Mouse (Mus musculus): ENCODE measurements around the gene Tpo. TPM values are rescaled to one million over a fixed set of nuclear protein-coding genes. Genes with fewer than 3 reads are reported as not detected.

Tpo gene
- polyA plus RNA-seq, 1 experiment, result not detected

DNA sequence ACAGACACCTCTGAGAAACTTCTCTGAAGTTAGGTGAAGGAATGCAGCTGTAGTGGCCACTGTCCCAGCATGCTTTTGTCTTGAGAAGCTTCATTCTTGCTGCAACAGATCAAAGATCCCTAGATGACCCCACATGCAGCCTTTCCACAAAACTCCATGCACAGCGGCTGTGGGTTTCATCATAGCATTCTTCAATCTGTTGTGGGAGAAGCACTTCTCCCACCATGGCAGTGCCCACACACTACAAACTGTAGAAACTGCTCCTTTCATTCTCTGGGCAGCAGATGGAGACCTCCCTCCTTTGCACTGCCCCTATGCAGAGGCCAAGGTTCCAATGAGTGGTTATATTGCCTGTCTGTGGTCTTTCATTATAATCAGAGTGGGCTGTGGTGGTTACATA, 103.3 kb downstream of the Tpo start:
- TF ChIP-seq CTCF (IDR thresholded peaks at IDR 0.05; ENCODE audit: borderline replicate concordance, insufficient read depth, low read length) (no peak), POLR2A (IDR thresholded peaks at IDR 0.05; ENCODE audit: low read depth, low read length) (no peak)
- Histone ChIP-seq H3K27ac (ENCODE audit: insufficient read depth, low read length) (no peak overlapping the region), H3K4me1 (ENCODE audit: control insufficient read depth, insufficient read depth, low read length) (peaks cover 4% of the 10 kb centered on the region; the same call in 1 of the 2 replicates), H3K4me3 (ENCODE audit: insufficient read depth, low read length) (no peak overlapping the region)

DNA sequence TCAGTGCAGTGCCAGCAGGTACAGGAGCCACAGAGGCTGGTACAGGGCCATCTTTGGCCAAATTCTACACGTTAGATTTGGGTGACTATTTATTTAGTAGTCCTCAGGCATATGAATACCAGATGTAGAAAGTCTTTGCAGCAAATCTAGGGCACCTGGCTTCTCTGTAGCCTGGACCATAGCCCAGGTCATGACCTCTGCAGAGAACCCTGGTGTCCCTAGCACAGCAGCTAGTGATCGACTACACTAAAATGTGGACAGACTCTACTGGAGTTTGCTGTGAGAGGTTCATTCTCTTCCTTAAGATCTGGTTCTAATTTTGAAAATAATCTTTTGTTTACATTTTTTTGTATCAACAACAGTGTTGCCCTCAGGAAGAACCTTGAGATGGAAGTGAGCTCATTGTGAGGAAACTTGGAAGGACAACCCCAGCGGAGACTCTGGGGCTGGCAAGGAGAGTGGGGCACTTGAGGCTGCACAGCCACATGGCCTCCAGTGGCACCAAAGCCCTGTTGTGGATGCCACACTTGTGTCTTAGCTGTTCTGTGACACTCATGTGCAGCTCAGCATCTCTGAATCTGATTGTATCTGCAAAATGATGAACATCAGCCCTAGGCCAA, 104.6 kb downstream of the Tpo start:
- TF ChIP-seq CTCF (IDR thresholded peaks at IDR 0.05; ENCODE audit: borderline replicate concordance, insufficient read depth, low read length), result no peak
- TF ChIP-seq POLR2A (IDR thresholded peaks at IDR 0.05; ENCODE audit: low read depth, low read length), result no peak
- H3K27ac ChIP-seq (ENCODE audit: insufficient read depth, low read length), result no peak overlapping the region

DNA sequence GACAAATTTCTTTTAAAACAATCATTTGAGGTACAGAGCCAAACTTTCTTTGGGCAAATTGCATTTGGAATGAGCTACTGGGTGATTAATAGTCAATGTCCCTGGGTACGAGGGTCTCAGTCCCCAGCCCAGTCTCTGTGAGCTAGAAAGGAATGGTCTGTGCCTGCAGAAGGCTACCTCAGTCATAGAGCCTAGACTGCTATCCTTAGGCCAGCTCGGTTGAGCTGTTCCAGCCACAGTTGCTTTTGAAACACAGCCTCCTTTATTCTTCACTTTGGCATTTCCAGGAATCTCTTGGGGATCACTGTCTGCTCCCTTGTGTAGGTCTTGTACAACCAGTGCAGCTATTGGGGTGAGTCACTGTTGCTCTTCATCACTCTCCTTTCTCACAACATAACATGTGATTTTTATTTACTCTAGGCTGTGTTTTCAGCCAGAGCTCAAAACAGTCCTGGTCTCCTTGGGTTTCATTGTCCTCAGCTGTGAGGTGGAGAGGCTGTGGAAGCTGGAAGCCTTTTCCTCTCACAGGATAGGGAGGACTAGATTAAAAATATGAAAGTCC, 108.1 kb downstream of the Tpo start:
- TF ChIP-seq POLR2A (IDR thresholded peaks at IDR 0.05; ENCODE audit: low read depth, low read length), result no peak
- TF ChIP-seq CTCF (IDR thresholded peaks at IDR 0.05; ENCODE audit: borderline replicate concordance, insufficient read depth, low read length), result no peak
- Histone ChIP-seq H3K4me3 (ENCODE audit: insufficient read depth, low read length) (no peak overlapping the region), H3K4me1 (ENCODE audit: control insufficient read depth, insufficient read depth, low read length) (peaks cover 14% of the 10 kb centered on the region), H3K27ac (ENCODE audit: insufficient read depth, low read length) (no peak overlapping the region)

More for the DNA sequence above, 104.6 kb downstream of the Tpo start:
- peaks cover 8% of the 10 kb centered on the region for H3K4me1 ChIP-seq (ENCODE audit: control insufficient read depth, insufficient read depth, low read length)
- H3K4me3 ChIP-seq (ENCODE audit: insufficient read depth, low read length), result no peak overlapping the region

DNA sequence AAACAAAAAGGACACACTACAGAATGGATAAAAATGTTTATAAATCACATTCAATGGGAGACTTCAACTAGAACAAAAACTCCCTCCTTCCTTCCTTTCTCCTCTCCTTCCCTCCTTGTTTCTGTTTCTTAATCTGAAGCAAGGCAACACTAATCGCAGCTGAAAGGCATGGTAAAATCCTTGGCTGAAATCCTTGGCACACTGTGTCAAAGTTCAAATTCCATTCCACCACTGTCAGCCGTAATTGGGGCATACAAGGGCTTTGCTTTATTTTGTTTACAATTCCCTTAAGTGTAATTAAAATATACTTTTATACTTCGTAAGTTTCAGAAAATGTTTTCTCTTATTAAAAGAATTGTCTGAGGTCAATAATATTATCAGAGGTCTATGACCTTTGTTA, 108.9 kb downstream of the Tpo start:
- Histone ChIP-seq H3K4me1 (ENCODE audit: control insufficient read depth, insufficient read depth, low read length) (peaks cover 14% of the 10 kb centered on the region), H3K4me3 (ENCODE audit: insufficient read depth, low read length) (no peak overlapping the region), H3K27ac (ENCODE audit: insufficient read depth, low read length) (no peak overlapping the region)
- no peak for TF ChIP-seq POLR2A (IDR thresholded peaks at IDR 0.05; ENCODE audit: low read depth, low read length)
- TF ChIP-seq CTCF (IDR thresholded peaks at IDR 0.05; ENCODE audit: borderline replicate concordance, insufficient read depth, low read length), result no peak

DNA sequence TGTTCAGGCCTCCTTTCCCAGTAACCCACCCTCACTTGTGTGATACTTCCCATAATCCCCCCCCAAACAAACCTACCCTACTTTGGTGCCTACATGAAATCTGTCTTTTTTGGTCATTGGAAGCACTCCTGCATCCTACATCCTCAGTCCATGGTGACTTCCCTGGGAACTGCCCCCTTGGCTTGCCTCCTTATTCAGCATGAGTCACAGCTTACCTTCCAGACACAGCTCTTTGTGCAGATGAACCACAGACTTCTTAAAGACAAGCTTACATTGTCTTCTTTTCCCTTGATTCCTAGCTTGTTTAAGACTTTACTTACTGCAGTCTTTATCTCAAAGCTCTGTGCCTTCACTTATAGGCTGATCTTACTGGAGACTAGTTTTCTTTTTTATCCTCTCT, 112.0 kb downstream of the Tpo start:
- Histone ChIP-seq H3K4me1 (ENCODE audit: control insufficient read depth, insufficient read depth, low read length) (peaks cover 14% of the 10 kb centered on the region), H3K27ac (ENCODE audit: insufficient read depth, low read length) (no peak overlapping the region), H3K4me3 (ENCODE audit: insufficient read depth, low read length) (no peak overlapping the region)
- TF ChIP-seq POLR2A (IDR thresholded peaks at IDR 0.05; ENCODE audit: low read depth, low read length) (no peak), CTCF (IDR thresholded peaks at IDR 0.05; ENCODE audit: borderline replicate concordance, insufficient read depth, low read length) (no peak)

DNA sequence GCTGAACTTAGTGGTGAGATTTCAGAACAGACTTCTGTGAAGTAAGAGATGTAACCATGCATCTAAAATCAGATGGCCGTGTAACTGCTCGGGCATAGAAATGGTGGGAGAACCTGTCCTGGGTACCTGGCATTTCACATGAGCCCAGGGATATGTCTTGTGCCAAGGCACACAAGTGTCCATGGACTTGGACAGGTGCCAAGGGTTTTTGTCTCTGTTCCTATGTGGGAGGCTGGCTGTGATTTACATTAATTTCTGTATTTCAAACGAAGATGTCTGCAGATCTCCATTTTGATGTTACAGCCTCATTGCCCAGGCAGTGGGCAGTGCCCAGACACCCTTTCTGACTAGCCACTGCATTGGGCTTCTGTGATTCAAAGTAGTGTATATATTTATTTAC, 115.3 kb downstream of the Tpo start:
- no peak overlapping the region for H3K4me3 ChIP-seq (ENCODE audit: insufficient read depth, low read length)
- no peak for TF ChIP-seq CTCF (IDR thresholded peaks at IDR 0.05; ENCODE audit: borderline replicate concordance, insufficient read depth, low read length)
- no peak overlapping the region for H3K27ac ChIP-seq (ENCODE audit: insufficient read depth, low read length)
- peaks cover 5% of the 10 kb centered on the region; the same call in 1 of the 2 replicates for H3K4me1 ChIP-seq (ENCODE audit: control insufficient read depth, insufficient read depth, low read length)

DNA sequence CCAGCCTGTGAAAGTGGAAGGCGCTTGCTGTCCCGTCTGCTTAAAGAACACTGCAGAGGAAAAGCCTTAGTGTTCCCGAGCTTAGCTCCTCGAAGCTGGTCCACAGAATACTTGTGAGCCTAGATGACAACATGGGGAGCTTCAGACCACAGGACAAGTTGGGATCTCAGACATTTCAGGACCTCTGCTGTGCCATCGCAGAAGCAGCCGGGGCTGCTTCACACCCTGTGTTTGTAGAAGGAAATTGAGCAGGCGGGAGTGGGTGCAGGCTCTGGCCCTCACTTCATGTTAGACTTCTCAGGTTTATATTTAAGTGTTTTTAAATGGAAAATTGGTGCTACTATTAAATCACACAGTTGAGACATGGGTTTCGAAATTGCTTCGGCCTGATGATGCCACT, 116.9 kb downstream of the Tpo start:
- Histone ChIP-seq H3K4me1 (ENCODE audit: control insufficient read depth, insufficient read depth, low read length) (peaks cover 5% of the 10 kb centered on the region; the same call in 1 of the 2 replicates), H3K4me3 (ENCODE audit: insufficient read depth, low read length) (no peak overlapping the region), H3K27ac (ENCODE audit: insufficient read depth, low read length) (no peak overlapping the region)
- TF ChIP-seq POLR2A (IDR thresholded peaks at IDR 0.05; ENCODE audit: low read depth, low read length) (no peak), CTCF (IDR thresholded peaks at IDR 0.05; ENCODE audit: borderline replicate concordance, insufficient read depth, low read length) (no peak)

DNA sequence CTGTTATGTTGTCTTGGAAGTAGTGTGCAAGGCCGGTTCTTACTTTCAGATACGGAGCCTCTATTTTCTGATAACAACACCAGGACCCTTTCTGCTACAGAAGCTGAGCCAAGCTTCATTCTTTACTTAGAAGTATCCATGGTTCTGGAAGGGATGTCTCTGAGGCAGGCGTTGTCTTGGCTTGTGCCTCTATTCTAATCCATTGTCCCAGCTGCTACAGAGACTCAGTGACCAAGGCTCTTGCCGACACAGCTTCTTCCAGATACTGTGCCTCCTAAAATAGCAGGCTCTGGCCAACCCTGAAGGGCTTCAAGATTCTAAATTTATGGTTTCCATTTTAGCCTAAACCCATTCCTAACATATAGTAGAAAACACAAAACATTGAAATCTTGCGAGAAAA, 123.7 kb downstream of the Tpo start:
- H3K4me3 ChIP-seq (ENCODE audit: insufficient read depth, low read length), result no peak overlapping the region
- TF ChIP-seq POLR2A (IDR thresholded peaks at IDR 0.05; ENCODE audit: low read depth, low read length) (no peak), CTCF (IDR thresholded peaks at IDR 0.05; ENCODE audit: borderline replicate concordance, insufficient read depth, low read length) (no peak)

DNA sequence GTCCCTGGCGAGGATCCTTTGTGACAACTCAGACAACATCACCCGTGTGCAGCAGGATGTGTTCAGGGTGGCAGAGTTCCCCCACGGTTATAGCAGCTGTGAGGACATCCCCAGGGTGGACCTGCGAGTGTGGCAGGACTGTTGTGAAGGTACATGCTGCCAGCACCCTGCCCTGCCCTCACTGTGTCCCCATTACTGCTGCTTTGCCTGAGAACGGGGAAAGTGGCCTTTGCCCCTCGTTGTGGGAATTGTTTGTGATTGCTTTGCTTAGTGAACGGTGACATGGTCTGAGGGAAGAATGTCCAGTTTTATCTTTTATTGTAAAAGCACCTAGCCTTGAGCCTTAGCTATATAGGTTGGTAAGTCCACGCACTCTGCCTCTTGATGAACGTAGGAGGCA, 125.8 kb downstream of the Tpo start:
- H3K27ac ChIP-seq (ENCODE audit: insufficient read depth, low read length), result no peak overlapping the region
- TF ChIP-seq POLR2A (IDR thresholded peaks at IDR 0.05; ENCODE audit: low read depth, low read length), result no peak
- no peak for TF ChIP-seq CTCF (IDR thresholded peaks at IDR 0.05; ENCODE audit: borderline replicate concordance, insufficient read depth, low read length)
- H3K4me3 ChIP-seq (ENCODE audit: insufficient read depth, low read length), result no peak overlapping the region
- H3K4me1 ChIP-seq (ENCODE audit: control insufficient read depth, insufficient read depth, low read length), result peaks cover 11% of the 10 kb centered on the region

More for the DNA sequence above, 123.7 kb downstream of the Tpo start:
- H3K4me1 ChIP-seq (ENCODE audit: control insufficient read depth, insufficient read depth, low read length), result peaks cover 8% of the 10 kb centered on the region; the same call in 1 of the 2 replicates
- H3K27ac ChIP-seq (ENCODE audit: insufficient read depth, low read length), result no peak overlapping the region

Other genes starting within 250 kb of the Tpo start
- gene Pxdn, start 195.0 kb downstream of the Tpo start, polyA plus RNA-seq (2011; ENCODE audit: insufficient read length, low read depth, missing spikeins), result 167 and 198 TPM in 2 replicates
- 0.88 TPM in 1 of 2 replicates, not detected in the other for gene Sntg2, start 240.8 kb upstream of the Tpo start, polyA plus RNA-seq (2011; ENCODE audit: insufficient read length, low read depth, missing spikeins)

All from embryonic fibroblast, embryonic 13.5 days (primary cell).